9 mouse cellular contexts compared by ENCODE assay signal in genomic region chr11:70334477-70334876, GRCm38 (mm10). TPM values are rescaled to one million over a fixed set of nuclear protein-coding genes. Genes with fewer than 3 reads are reported as not detected.
A peak's percentile ranks its signal among the peaks of the same experiment; 100 is the strongest.
DNase-seq lines count a peak whose midpoint lies in the region; ATAC-seq lines count a peak whose summit lies in the region.
"Had no signal": no experiment of that assay in that cellular context is flagged by ENCODE, and none has a peak within 500 bp of the region (broad histone marks: within the 10 kb centered on the region; RNA-seq: fewer than 3 reads in every experiment).

No protein-coding gene starts in this region.

- no peaks in the 10 kb centered on the region for H3K36me3 ChIP-seq in intestine, embryonic 14.5 days (ENCODE audit: control insufficient read depth, insufficient read depth, low read length)
- H3K36me3 ChIP-seq in intestine, embryonic 15.5 days = no peaks in the 10 kb centered on the region

- no peak overlapping the region for H3K4me3 ChIP-seq in intestine, embryonic 14.5 days (ENCODE audit: low read depth, low read length)
- no peak overlapping the region for H3K4me3 ChIP-seq in intestine, embryonic 15.5 days (replicated peaks)

- no peaks in the 10 kb centered on the region for H3K27me3 ChIP-seq in intestine, embryonic 14.5 days (replicated peaks; ENCODE audit: control insufficient read depth, insufficient read depth, low read length)
- H3K27me3 ChIP-seq in intestine, embryonic 15.5 days (replicated peaks) = no peaks in the 10 kb centered on the region

- ATAC-seq in intestine, embryonic 14.5 days (replicated peaks; ENCODE audit: low FRiP score, low TSS enrichment, low read depth) = no peak
- ATAC-seq in intestine, embryonic 15.5 days = no peak
- peak; percentile 61; the same call in 1 of the 2 replicates for ATAC-seq in granulocyte monocyte progenitor cell, adult 5-6 weeks (replicated peaks; ENCODE audit: poor library complexity, severe bottlenecking)

- H3K4me1 ChIP-seq in intestine, embryonic 14.5 days (replicated peaks; ENCODE audit: control insufficient read depth, insufficient read depth, low read length) = no peaks in the 10 kb centered on the region
- no peaks in the 10 kb centered on the region for H3K4me1 ChIP-seq in intestine, embryonic 15.5 days (replicated peaks)

- H3K9ac ChIP-seq in intestine, embryonic 14.5 days (ENCODE audit: low read length) = no peak overlapping the region
- H3K9ac ChIP-seq in intestine, embryonic 15.5 days = no peak overlapping the region

- 34% methylated on average over 4 of the region's 4 CpGs for WGBS in intestine, embryonic 14.5 days
- WGBS in intestine, embryonic 15.5 days = 31% methylated on average over 4 of the region's 4 CpGs

- no peaks in the 10 kb centered on the region for H3K9me3 ChIP-seq in intestine, embryonic 14.5 days (ENCODE audit: control insufficient read depth, low read length)
- no peaks in the 10 kb centered on the region for H3K9me3 ChIP-seq in intestine, embryonic 15.5 days

- no peak overlapping the region for H3K27ac ChIP-seq in intestine, embryonic 14.5 days (ENCODE audit: low read depth)
- H3K27ac ChIP-seq in intestine, embryonic 15.5 days = no peak overlapping the region

- no peak overlapping the region for H3K4me2 ChIP-seq in intestine, embryonic 14.5 days (ENCODE audit: low read length)
- H3K4me2 ChIP-seq in intestine, embryonic 15.5 days (replicated peaks) = no peak overlapping the region

- intact Hi-C loops in left cerebral cortex, postnatal 36 days (cut with DNase I) = loop anchor here (10.0 kb wide), 1 partner anchor 260 kb away; no protein-coding TSS in a partner anchor

- DNase-seq in intestine, embryonic 14.5 days (ENCODE audit: low spot score) = peak; percentile 81
- DNase-seq in Muller cell, postnatal 12 days (ENCODE audit: inconsistent ontology term) = peak; percentile 36
- DNase-seq in cerebellum, postnatal 10 days = peak; percentile 86 to 90
- peak; percentile 29 to 50 for DNase-seq in left cerebral cortex, postnatal 36 days (ENCODE audit: low spot score in 2 of 2)
- DNase-seq in ovary, postnatal 14 days (ENCODE audit: low spot score) = peak; percentile 61
- DNase-seq in thymus, postnatal 36 days = peak; percentile 58 to 69

RNA-seq across cellular contexts. Expression of gene Alox12e, which starts 12.0 kb away (rescaled TPM):
- 0.09 TPM in 1 of 2 replicates, not detected in the other for polyA plus RNA-seq in intestine, embryonic 14.5 days (2014; fragmentation: Nextera tagmentation; extraction: Ambion mirVana)
- polyA plus RNA-seq in intestine, embryonic 15.5 days (2015; fragmentation: Nextera tagmentation; extraction: Ambion mirVana) = not detected in 2 replicates
- not detected in 2 replicates for total RNA-seq in granulocyte monocyte progenitor cell, adult 5-6 weeks (2014; fragmentation: Nextera tagmentation)
- not detected in 2 replicates for total RNA-seq in granulocyte monocyte progenitor cell, adult 5-6 weeks (2017)
- under 1 TPM; 0.17 to 0.54 TPM for total RNA-seq in left cerebral cortex, postnatal 36 days (2021)
- polyA plus RNA-seq: heart, embryonic 14.5 days had no signal

RNA-seq across cellular contexts. Expression of gene Alox15, which starts 17.4 kb away (rescaled TPM):
- polyA plus RNA-seq in intestine, embryonic 14.5 days (2014; fragmentation: Nextera tagmentation; extraction: Ambion mirVana) = 0.34 and 0.82 TPM in 2 replicates
- 0.67 and 0.78 TPM in 2 replicates for polyA plus RNA-seq in intestine, embryonic 15.5 days (2015; fragmentation: Nextera tagmentation; extraction: Ambion mirVana)
- total RNA-seq in granulocyte monocyte progenitor cell, adult 5-6 weeks (2014; fragmentation: Nextera tagmentation) = not detected in 2 replicates
- total RNA-seq in granulocyte monocyte progenitor cell, adult 5-6 weeks (2017) = 0.62 and 0.82 TPM in 2 replicates
- total RNA-seq in left cerebral cortex, postnatal 36 days (2021) = under 1 TPM in 1 of 2 experiments, not detected in 1; 0.39 TPM
- polyA plus RNA-seq: heart, embryonic 14.5 days had no signal

Comparison
In these comparisons a context has a peak if more than half of its experiments do, and no peak if none do; other contexts are left out.
1. DNase-seq: peak in every context shown above with its lines; median percentile 88 in cerebellum, postnatal 10 days; 81 in intestine, embryonic 14.5 days; 64 in thymus, postnatal 36 days; 61 in ovary, postnatal 14 days; 40 in left cerebral cortex, postnatal 36 days; 36 in Muller cell, postnatal 12 days.